Comparison of ENCODE assay signal across 9 mouse cellular contexts in the genomic region with DNA sequence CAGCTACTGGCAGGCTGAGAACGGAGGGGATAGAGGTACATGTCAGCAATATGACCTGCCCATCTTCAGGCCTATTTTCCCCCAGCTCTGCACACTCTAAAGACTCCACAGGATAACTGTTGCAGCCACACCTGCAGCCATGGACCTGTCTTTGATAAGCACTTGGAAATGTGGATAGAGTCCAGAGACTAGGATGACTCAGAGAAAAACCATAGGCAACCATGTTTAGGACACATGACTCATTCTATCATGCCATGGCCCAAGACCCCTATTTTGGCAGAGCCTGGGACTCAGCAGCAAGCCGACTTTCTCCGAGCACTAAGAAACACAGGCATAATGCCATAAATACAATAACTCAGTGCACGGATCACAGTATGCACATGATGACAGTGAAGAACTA.
"Had no signal": no experiment of that assay in that cellular context is flagged by ENCODE, and none has a peak within 500 bp of the region (broad histone marks: within the 10 kb centered on the region; RNA-seq: fewer than 3 reads in every experiment).

No protein-coding gene starts in this region.

- H3K9me3 ChIP-seq: limb, embryonic 12.5 days; liver, embryonic 12.5 days; midbrain, embryonic 13.5 days had no signal

- H3K36me3 ChIP-seq: limb, embryonic 12.5 days; liver, embryonic 12.5 days had no signal

- H3K27ac ChIP-seq: limb, embryonic 12.5 days; liver, embryonic 12.5 days had no signal

- H3K9ac ChIP-seq: limb, embryonic 12.5 days; liver, embryonic 12.5 days; midbrain, embryonic 13.5 days had no signal

- ATAC-seq: inflammation-experienced regulatory T-cells, adult 6 months; liver, embryonic 12.5 days had no signal

- H3K4me2 ChIP-seq: limb, embryonic 12.5 days; liver, embryonic 12.5 days; midbrain, embryonic 13.5 days had no signal

- DNase-seq: layer of hippocampus, adult 9-11 months; lung, postnatal 36 days; spleen, adult 18-20 months; thymus, adult 2 months; thymus, postnatal 25 days had no signal

- H3K4me3 ChIP-seq: limb, embryonic 12.5 days; liver, embryonic 12.5 days; midbrain, embryonic 13.5 days had no signal

- H3K27me3 ChIP-seq: limb, embryonic 12.5 days had no signal
